Mouse (Mus musculus) ES-Bruce4 (cell line): ENCODE results near the gene Pigw.

ENCODE experiments used
- CTCF ChIP-seq: IDR thresholded peaks from one replicate; pipeline ENCODE4 v1.8.1; 2011; ENCODE audit warnings: low read depth, low read length
- EP300 ChIP-seq: IDR thresholded peaks from 2 replicates; pipeline ENCODE4 v1.6.1; 2011; ENCODE audit warnings: low read depth, low read length; ENCODE audit not compliant: insufficient read depth
- POLR2A ChIP-seq: IDR thresholded peaks from one replicate; pipeline ENCODE4 v1.8.1; 2011; ENCODE audit warnings: low read length; ENCODE audit not compliant: insufficient read depth

DNA sequence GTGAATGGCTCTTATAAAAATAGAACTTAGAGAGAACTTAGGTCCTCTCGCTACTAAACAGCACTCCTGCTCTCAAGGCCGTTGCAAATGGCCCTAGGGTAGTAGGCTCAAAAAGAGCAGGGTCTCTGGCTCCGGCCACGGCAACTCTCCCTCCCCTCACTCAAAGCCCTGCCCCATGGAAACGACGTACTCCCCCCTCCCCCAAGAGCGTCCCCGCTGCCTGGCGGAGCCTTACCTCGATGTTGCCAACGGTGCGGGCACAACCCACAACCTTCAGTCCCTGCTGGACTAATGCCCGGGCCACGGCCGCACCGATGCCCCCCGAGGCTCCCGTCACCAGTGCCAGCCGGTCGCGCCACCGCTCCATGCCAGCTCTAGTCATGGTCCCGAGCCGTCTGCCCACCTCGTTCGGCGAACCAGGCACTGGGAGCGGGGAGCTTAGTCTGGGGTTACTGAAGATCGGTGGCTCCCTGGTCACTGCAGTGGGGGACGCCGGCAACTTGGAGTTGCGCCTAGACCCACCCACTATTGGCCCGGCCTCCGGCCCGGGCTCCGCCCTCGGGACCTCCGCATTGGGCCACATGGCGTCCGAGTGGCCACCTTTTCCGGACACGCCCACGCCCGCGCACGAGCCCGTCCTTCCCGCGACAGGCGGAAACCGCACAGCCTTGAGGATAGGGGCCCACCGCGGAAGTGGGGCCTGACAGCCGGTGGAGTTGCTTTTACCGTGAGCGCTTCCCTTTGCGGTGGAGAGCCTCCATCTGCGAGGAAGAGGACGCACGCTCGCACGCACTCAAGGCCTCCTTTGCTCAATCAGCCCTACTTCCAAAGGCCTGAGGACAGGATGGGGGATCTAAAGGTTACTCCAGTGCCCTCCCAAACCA, 51.3 kb downstream of the Pigw start, which contains the start of gene Dhrs11:
- TF ChIP-seq EP300 (no peak), CTCF (no peak), POLR2A (no peak)
